Mouse (Mus musculus): ENCODE measurements around the gene Fndc5. TPM values are rescaled to one million over a fixed set of nuclear protein-coding genes. Genes with fewer than 3 reads are reported as not detected.

Fndc5 gene
- polyA plus RNA-seq, 1 experiment from 2014 or later, result 15.0 TPM

DNA sequence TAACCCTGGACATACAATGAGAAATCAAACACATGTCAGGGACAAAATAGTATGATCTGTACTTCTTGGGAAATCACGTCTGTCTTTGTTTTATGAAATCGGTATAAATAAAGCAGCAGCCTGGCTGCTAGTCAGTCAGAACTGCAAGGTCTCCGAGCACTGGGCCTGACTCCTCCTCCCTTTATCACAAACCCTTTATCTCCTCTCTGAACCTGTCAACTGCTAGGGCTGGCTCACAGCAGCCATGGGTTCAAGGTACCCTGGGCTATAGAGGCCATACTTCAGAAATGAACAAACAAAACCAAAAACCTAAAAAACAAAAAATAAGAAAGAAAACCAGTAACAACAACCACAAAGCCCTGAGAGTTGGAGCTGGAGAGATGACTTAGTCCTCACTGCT, 21.8 kb downstream of the Fndc5 start:
- H3K4me1 ChIP-seq (replicated peaks), result no peaks in the 10 kb centered on the region

GRCm38 (mm10) chr4:129161076-129161475, 24.3 kb downstream of the Fndc5 start:
- H3K4me2 ChIP-seq, result no peak overlapping the region
- H3K9me3 ChIP-seq, result no peaks in the 10 kb centered on the region
- no peak overlapping the region for H3K4me3 ChIP-seq
- no peaks in the 10 kb centered on the region for H3K4me1 ChIP-seq (replicated peaks)
- H3K27me3 ChIP-seq, result no peaks in the 10 kb centered on the region
- no peak overlapping the region for H3K9ac ChIP-seq
- H3K36me3 ChIP-seq, result peaks cover 31% of the 10 kb centered on the region
- H3K27ac ChIP-seq (replicated peaks), result no peak overlapping the region
- 97% methylated on average over 1 of the region's 1 CpGs for WGBS
- no peak for ATAC-seq (ENCODE audit: low FRiP score, low read depth)

More for the DNA sequence above, 21.8 kb downstream of the Fndc5 start:
- peaks cover 29% of the 10 kb centered on the region for H3K36me3 ChIP-seq
- WGBS, result 59% methylated on average over 3 of the region's 3 CpGs
- no peak overlapping the region for H3K4me3 ChIP-seq
- H3K27me3 ChIP-seq, result no peaks in the 10 kb centered on the region
- H3K9me3 ChIP-seq, result no peaks in the 10 kb centered on the region
- ATAC-seq (ENCODE audit: low FRiP score, low read depth), result no peak
- no peak overlapping the region for H3K27ac ChIP-seq (replicated peaks)
- no peak overlapping the region for H3K9ac ChIP-seq
- H3K4me2 ChIP-seq, result no peak overlapping the region

DNA sequence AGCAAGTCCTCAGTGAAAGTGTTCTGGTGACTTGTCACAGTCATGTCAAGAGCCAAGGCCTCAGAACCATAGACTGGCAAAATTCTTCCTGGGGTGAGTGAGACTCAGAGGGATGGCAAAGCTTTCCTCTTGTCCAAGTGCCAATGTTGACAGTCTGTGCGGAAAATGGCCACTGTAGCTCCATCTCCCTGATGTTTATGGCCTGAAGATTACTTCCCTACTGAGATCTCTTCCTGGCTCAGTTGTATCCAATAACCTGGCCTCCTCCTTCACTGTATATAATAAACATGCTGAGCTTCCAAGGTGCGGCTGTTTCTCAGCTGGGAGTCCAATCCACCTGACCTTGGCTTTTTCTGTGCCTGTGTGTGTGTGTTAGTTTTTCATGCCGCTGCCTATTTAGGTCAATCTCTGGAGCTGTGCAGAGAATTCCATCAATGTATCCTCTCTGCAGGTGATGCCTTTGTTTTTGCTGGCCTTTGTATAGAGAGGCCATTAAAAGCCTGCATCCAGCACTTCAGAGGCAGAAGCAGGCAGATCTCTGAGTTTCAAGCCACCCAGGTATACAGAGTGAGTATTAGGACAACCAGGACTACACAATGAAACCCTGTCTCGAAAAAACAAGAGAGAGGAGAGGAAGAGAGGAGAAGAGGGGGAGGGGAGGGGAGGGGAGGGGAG, 24.9 kb downstream of the Fndc5 start:
- WGBS, result 79% methylated on average over 4 of the region's 4 CpGs
- Histone ChIP-seq H3K9ac (no peak overlapping the region), H3K4me2 (no peak overlapping the region), H3K36me3 (peaks cover 26% of the 10 kb centered on the region), H3K4me3 (no peak overlapping the region), H3K27ac (replicated peaks) (no peak overlapping the region), H3K27me3 (no peaks in the 10 kb centered on the region), H3K9me3 (no peaks in the 10 kb centered on the region), H3K4me1 (replicated peaks) (no peaks in the 10 kb centered on the region)
- ATAC-seq (ENCODE audit: low FRiP score, low read depth), result no peak

GRCm38 (mm10) chr4:129172529-129172928, 35.7 kb downstream of the Fndc5 start:
- Histone ChIP-seq H3K4me1 (replicated peaks) (no peaks in the 10 kb centered on the region), H3K36me3 (peaks cover 60% of the 10 kb centered on the region), H3K4me3 (no peak overlapping the region), H3K9ac (no peak overlapping the region), H3K27ac (replicated peaks) (no peak overlapping the region), H3K27me3 (no peaks in the 10 kb centered on the region), H3K9me3 (no peaks in the 10 kb centered on the region), H3K4me2 (no peak overlapping the region)
- 74% methylated on average over 1 of the region's 1 CpGs for WGBS
- ATAC-seq (ENCODE audit: low FRiP score, low read depth), result no peak

GRCm38 (mm10) chr4:129179560-129179959, 42.8 kb downstream of the Fndc5 start:
- 45% methylated on average over 1 of the region's 1 CpGs for WGBS
- Histone ChIP-seq H3K36me3 (peaks cover 45% of the 10 kb centered on the region), H3K4me1 (replicated peaks) (no peaks in the 10 kb centered on the region)

GRCm38 (mm10) chr4:129188041-129188659, 51.4 kb downstream of the Fndc5 start:
- Histone ChIP-seq H3K4me2 (peak overlapping the region; percentile 77), H3K9ac (peak overlapping the region; percentile 76), H3K27me3 (no peaks in the 10 kb centered on the region), H3K36me3 (no peaks in the 10 kb centered on the region), H3K4me3 (peak overlapping the region; percentile 74), H3K9me3 (no peaks in the 10 kb centered on the region), H3K4me1 (replicated peaks) (peaks cover 31% of the 10 kb centered on the region), H3K27ac (replicated peaks) (peak overlapping the region; percentile 90; the same call in 1 of the 2 replicates)
- no peak for ATAC-seq (ENCODE audit: low FRiP score, low read depth)
- 41% methylated on average over 5 of the region's 5 CpGs for WGBS

More at GRCm38 (mm10) chr4:129179560-129179959, 42.8 kb downstream of the Fndc5 start:
- Histone ChIP-seq H3K4me3 (no peak overlapping the region), H3K9me3 (no peaks in the 10 kb centered on the region), H3K27me3 (no peaks in the 10 kb centered on the region), H3K4me2 (no peak overlapping the region), H3K9ac (no peak overlapping the region), H3K27ac (replicated peaks) (no peak overlapping the region)
- no peak for ATAC-seq (ENCODE audit: low FRiP score, low read depth)

DNA sequence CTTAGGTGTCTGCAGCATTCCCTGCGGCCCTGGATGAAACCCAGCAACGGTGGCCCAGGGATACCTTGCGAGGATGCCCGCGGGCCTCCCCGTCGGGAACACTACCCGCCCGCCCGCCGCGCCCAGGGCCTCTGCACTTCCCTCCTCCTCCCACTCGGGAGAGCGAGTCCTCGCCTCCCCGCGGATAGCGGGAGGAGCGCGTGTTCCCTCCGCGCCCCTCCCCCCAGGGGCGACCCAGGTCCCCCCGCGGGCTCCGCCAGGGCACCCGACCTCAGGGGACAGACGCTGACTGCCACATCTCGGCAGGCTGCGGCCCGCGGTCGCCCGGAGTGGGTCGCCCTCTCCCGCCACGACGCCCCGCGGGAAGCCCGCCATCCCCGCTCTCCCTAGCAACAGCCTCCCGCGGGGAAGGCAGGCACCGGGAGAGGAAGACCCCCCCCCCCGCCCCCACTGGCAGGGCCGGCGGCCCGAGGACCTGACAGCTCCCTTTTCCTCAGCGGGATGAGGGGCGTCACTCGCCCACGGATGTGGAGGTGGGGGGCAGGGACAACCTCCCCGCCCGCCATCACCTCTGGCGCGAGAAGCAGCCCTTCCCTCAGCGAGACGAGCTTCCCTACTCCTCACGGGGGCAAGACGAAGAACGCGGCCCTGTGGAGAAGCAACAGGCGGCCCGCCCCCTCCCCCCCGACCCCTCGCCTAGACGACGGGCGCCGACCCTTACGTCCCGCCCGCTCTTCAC, 52.2 kb downstream of the Fndc5 start:
- H3K4me2 ChIP-seq, result peak overlapping the region; percentile 77
- H3K27ac ChIP-seq (replicated peaks), result peak overlapping the region; percentile 90
- peak overlapping the region; percentile 74 for H3K4me3 ChIP-seq
- H3K9me3 ChIP-seq, result no peaks in the 10 kb centered on the region
- no peaks in the 10 kb centered on the region for H3K27me3 ChIP-seq
- ATAC-seq (ENCODE audit: low FRiP score, low read depth), result peak; percentile 32
- no peaks in the 10 kb centered on the region for H3K36me3 ChIP-seq
- H3K9ac ChIP-seq, result peak overlapping the region; percentile 76
- WGBS, result under 1% methylated on average over 38 of the region's 74 CpGs
- H3K4me1 ChIP-seq (replicated peaks), result peaks cover 31% of the 10 kb centered on the region

DNA sequence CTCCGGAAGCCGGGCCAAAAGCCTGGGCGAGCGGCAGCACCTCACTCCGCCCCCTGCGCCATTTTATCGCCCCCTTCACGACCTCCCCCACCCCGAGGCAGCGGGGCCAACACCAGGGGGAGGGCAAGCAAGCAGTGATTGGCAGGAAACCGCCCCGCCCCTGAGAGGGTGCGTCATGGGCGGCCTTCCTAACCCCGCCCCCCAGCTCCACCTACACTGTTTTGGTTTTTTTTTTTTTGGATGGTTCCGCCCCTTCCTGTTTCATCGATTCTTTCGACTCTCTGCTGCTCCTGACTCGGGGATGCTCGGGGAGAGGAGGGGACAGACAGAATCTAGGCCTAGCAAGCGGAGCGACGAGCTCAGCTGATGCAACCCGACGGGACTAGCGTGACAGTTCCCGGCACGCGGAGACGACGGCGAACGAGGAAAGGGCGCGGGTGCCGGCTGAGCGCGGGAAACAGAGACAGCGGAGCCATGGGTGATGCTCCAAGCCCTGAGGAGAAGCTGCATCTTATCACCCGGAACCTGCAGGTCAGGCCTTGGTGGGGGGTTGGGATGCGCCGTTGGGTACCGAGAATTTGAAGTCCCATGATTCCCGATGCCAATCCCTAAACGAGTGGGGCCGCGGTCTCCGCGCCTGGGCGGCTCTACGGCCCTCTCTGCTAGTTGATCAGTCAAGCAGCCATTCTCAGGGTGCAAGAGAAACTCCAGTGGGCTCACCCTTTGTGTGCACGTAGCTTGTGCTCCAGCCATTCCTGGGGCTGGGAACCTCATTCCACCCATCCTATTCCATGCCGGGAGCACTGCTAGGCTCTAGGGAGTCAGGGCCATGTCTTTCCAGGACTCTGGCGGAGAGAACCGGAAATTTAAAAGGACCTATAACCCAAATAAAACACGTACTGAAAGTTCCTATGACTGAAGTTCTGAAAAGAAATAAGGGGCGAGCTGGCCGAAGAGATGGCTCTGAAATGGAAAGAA, 53.0 kb downstream of the Fndc5 start, which contains the start of the genes S100pbp and Yars:
Gene S100pbp, minus strand, starts transcription at position 186 of the 978 bp plus-strand sequence.
Gene Yars, plus strand, starts transcription at position 219 of the 978 bp plus-strand sequence.
- Histone ChIP-seq H3K9ac (peak within 1 kb of the TSS; percentile 76), H3K4me2 (peak within 1 kb of the TSS; percentile 77), H3K36me3 (no peaks in the 10 kb centered on the region; the same call in 1 of the 2 replicates), H3K4me1 (replicated peaks) (peaks cover 31% of the 10 kb centered on the region), H3K9me3 (no peaks in the 10 kb centered on the region), H3K27ac (replicated peaks) (peak within 1 kb of the TSS; percentile 90), H3K27me3 (no peaks in the 10 kb centered on the region), H3K4me3 (peak within 1 kb of the TSS; percentile 74)
- WGBS, result under 1% methylated on average over 58 of the region's 58 CpGs
- ATAC-seq (ENCODE audit: low FRiP score, low read depth), result peak; percentile 91

GRCm38 (mm10) chr4:129190538-129190937, 53.7 kb downstream of the Fndc5 start:
- H3K4me2 ChIP-seq, result peak overlapping the region; percentile 77
- no peaks in the 10 kb centered on the region for H3K9me3 ChIP-seq
- peak overlapping the region; percentile 82 for H3K27ac ChIP-seq (replicated peaks)
- peaks cover 5% of the 10 kb centered on the region for H3K36me3 ChIP-seq
- peak overlapping the region; percentile 74 for H3K4me3 ChIP-seq
- H3K27me3 ChIP-seq, result no peaks in the 10 kb centered on the region
- peaks cover 31% of the 10 kb centered on the region for H3K4me1 ChIP-seq (replicated peaks)
- no peak for ATAC-seq (ENCODE audit: low FRiP score, low read depth)
- H3K9ac ChIP-seq, result peak overlapping the region; percentile 71
- 5% methylated on average over 12 of the region's 12 CpGs for WGBS

DNA sequence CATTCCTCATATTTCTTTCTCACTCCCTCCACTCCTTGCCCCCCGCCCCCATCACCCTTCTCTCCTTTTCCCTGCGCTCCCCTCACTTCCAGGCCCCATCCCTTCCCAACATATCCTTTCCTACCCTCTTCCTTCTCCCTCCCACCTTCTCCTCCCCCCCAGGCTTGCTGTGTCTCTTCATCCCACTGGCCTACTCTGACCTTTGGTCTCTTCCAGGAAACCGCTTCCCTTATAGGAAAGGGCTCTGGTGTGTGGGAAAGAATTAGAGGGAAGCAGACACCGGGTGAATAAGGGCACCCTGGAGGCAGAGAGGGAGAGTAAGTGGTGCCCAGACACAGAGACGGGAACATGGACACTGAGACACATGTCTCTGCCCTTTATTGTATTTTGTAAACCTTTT, 54.9 kb downstream of the Fndc5 start:
- Histone ChIP-seq H3K36me3 (peaks cover 10% of the 10 kb centered on the region), H3K9ac (no peak overlapping the region), H3K4me2 (no peak overlapping the region), H3K27ac (replicated peaks) (no peak overlapping the region), H3K27me3 (no peaks in the 10 kb centered on the region), H3K9me3 (no peaks in the 10 kb centered on the region), H3K4me3 (no peak overlapping the region), H3K4me1 (replicated peaks) (peaks cover 31% of the 10 kb centered on the region)
- 75% methylated on average over 5 of the region's 5 CpGs for WGBS
- no peak for ATAC-seq (ENCODE audit: low FRiP score, low read depth)

Data from hindbrain, embryonic 15.5 days (tissue).